Mouse (Mus musculus): ENCODE data around the gene Kctd12.

DNA sequence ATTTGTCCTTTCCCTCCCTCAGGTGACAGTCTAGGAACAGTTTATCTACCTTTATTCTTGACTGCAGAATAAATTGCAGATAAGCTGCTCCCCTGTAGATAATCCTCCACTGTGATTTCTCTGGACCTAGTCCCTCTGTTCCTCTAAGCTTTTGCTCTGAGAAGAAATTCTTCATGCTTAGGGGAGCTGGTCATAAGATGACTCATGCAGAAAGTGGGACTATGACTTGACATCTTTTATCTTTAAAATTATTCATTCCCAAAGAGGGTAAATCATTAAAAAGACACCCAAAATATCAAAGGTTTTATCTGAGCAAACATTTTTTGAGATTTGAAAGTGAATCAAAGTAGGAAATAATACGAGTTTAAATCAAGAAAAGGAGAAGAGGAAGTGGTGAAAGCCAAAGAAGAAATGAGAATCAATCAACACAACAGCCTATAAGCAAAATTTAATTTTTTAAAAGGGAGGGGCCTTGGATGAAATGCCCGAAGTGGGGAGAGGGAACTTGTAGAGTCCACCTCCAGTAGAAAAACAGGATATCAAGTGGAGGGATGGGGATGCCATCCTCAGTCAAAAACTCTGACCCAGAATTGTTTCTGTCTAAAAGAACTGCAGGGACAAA is 40.1 kb downstream of the Kctd12 start:
- TF ChIP-seq HCFC1 (IDR thresholded peaks at IDR 0.05; ENCODE audit: borderline replicate concordance, insufficient read depth, low read length) = no peak
- no peak for TF ChIP-seq CHD2 (IDR thresholded peaks at IDR 0.05; ENCODE audit: low read depth, low read length)
- TF ChIP-seq MAFK (IDR thresholded peaks at IDR 0.05; ENCODE audit: insufficient read depth, low read depth, low read length) = no peak
- TF ChIP-seq ZC3H11A (IDR thresholded peaks at IDR 0.05; ENCODE audit: borderline replicate concordance, low read depth, low read length) = no peak

Data from ES-E14 (cell line).